Mouse (Mus musculus) erythroid progenitor cell, adult 5-6 weeks (primary cell): Measurements from ENCODE around the gene Irf7. TPM values are rescaled to one million over a fixed set of nuclear protein-coding genes. Genes with fewer than 3 reads are reported as not detected.
A peak's percentile ranks its signal among the peaks of the same experiment; 100 is the strongest.

Source experiments
- ATAC-seq: replicated peaks from 2 replicates; pipeline ENCODE4 v1.8.0; 2016; ENCODE audit warnings: moderate number of reproducible peaks, mild to moderate bottlenecking, moderate TSS enrichment, inconsistent platforms; ENCODE audit not compliant: poor library complexity, low FRiP score, severe bottlenecking
- total RNA-seq, 2 experiments: library from RNA; stranded (forward) in 1 of 2; stranded (reverse) in 1 of 2; fragments of 150-400 nt in 1 of 2; fragments of 186-747, 209-891 nt in 1 of 2; gene quantifications; 2 replicates each; pipeline versions ENCODE4 v1.2.3 to v1.2.4; 2015 to 2017; ENCODE audit warnings: low replicate concordance in 2 of 2

The Irf7 gene
- total RNA-seq (2015; ENCODE audit: low replicate concordance) (52.8 and 81.4 TPM in 2 replicates), total RNA-seq (2017; ENCODE audit: low replicate concordance) (68.6 and 76.5 TPM in 2 replicates)

DNA sequence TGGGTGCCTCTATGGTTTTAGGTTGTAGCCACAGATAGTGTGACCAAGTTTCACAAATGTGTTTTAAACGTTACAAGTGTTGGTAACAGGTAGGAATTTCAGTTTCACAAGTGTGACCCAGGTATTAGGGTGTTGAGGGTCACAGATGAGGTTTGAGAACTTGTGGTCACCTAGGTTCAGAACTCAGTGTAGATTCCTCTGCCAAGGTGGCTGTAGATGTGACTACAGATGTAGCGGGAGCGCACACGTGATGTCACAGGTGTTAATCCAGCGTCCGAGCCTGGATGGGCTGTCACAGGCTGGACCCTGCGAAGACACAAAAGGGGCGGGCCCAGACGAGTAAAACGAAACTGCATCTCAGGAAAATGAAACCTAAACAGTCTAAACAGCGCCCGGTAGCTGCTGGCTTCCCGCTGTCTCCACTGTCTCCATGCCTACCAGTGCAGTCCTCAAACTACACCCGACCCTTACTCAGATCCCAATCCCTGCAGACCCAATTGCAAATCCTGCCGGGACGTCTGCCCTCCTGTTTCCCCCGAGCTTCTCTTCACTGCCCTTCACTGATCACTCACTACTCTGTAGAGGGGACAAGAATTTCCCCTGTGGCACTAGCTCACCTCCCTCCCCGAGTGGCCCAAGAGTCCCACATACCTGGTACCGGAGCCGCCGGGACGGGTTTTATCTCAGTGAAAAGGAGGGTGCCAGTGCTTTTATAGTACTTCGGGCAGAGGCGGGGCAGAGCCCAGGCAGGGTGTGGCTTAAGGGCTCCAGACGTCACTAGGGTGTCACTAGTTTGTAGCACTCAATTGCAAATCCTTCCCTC is at the start of gene Irf7:
Gene Irf7 (minus strand): TSS at position 743 of the 823 bp plus-strand sequence.
- ATAC-seq: peak; percentile 82

DNA sequence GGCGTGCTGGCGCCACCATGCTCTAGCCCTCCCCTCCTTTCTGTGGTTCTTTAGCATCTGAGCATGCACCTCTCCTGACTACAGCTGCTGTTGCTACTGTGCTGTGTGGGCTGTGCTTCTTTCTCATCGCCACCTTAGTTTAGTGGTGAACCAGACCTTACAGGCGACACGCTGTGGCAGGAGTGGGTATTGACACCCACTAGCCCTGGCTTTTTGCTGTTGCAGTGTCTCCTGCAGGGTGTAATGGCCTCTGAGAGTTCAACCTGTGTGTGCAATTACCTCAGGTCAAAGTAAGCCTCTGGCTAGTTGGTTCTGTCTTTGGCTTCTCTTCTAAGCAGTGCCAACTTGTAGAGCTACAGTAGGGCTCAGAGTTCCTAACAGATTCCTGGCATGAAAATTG is 49.7 kb upstream of the Irf7 start:
- peak; percentile 70 for ATAC-seq

DNA sequence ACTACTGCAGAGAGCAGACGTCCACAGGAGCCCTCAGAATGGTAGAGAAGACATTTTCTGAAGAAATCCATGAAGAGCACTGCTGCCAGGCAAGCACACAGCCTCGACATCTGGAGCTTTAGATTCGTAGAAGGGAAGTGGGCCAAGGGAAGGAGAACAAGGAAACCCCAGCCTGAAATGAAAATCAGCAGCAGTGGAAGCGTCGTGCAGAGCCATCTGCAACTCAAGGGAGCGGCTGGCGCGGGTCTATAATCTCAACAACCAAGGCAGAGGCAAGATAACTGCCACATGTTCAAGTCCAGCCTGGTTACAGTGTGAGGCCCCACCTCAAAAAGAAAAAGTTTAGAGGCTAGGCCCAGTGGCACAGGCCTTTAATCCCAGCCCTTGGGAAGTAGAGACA is 48.8 kb upstream of the Irf7 start:
- ATAC-seq: no peak

DNA sequence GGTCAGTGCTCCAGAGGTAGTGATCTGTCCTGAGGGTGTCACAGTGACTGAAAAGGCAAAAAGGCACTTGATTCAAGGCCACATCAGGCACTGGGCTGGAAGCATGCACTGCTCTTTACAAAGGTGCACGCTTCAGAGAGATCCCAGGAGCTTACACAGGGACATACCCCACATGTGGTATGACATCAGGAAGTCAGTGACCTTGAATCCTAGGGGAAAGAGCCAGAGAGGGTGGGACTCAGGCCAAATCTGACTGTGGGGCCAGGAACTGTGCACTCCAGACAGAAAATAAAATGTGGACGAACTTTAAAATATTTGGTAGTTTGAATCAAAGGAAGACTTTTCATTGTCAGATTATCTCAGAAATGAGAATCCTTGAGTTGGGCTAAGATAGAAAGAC is 48.1 kb upstream of the Irf7 start:
- ATAC-seq: no peak

DNA sequence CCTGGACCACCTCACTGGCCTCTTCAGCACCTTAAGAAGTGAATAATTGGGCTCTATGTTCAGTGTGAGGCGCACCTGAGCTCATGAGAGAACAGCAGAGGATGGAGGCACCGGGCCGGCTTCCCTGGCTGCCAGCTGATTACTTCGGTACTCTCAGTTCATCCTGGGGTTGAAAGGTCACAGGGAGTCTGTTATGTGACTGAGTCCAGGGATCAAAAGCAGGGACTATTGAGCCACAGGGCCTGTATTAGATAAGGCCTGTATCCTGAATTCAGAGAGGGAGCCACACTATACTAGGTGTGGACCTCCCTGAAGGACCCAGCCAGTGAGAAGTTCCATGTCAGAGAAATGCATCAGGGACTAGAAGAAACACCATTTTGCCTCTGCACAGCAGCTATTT is 38.3 kb upstream of the Irf7 start:
- ATAC-seq: no peak

DNA sequence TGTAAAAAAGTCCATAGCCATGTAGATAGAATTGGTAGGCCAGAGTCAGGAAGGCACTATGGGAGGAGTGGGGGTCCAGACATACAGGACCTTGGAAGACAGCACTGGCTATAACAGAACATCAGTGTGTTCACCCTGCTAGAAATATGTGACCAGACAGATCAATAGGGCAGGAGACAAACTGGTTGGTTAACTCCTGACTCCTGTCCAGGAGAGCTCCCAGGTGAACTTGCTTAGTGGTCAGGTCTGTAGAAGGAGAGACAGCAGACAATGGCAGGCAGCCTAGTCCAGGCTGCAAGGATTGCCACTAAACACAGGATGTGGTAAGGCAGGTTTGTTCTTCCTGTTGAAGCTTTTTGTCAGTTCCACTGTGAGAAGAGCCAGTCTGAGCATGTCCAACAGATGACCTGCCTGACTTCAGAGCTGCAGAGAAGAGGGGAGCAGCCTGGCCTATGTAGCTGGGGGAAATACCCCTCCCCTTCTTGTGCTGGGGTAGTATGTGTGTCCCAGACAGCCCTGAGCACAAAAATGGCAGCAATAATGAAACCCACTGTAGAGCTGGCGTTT is 36.5 kb upstream of the Irf7 start:
- ATAC-seq: no peak

DNA sequence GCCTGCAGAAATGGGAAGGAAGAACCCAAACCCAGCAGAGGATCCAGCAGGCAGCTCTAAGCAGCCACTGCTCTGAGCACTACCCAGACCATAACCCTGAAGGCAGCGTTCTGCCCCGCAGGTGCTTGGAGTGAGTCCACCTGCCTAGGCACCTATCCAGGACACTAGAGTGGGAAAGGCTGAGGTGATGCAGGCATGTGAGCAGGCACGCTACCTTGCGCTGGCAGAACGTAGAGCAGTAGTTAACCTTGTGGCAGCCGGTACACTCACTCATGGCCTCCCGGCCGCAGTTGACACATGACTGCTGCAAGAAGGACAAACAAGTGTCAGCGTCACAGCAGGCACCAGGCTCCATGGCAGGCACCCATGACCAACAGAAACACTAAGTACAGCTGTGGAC is 35.1 kb upstream of the Irf7 start:
- ATAC-seq: no peak

DNA sequence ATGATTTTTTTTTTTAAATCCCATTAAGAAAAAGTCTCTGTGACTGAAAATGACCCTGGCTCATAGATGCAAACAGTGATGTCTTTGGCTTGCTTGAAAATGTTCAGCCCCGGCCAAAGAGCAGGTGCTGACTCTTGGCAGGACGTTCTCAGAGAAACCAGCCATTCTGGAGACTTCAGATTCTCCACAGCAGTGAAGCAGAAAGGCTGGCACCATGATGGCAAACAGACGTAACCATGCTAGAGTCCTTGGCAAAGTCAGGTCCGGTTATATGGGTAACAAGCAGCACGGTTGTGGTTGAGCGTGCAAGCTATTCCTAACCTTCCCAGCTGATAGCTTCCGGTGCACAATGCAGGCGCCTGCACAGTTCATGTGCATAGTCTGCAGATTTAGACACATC is 32.9 kb upstream of the Irf7 start:
- ATAC-seq: no peak

DNA sequence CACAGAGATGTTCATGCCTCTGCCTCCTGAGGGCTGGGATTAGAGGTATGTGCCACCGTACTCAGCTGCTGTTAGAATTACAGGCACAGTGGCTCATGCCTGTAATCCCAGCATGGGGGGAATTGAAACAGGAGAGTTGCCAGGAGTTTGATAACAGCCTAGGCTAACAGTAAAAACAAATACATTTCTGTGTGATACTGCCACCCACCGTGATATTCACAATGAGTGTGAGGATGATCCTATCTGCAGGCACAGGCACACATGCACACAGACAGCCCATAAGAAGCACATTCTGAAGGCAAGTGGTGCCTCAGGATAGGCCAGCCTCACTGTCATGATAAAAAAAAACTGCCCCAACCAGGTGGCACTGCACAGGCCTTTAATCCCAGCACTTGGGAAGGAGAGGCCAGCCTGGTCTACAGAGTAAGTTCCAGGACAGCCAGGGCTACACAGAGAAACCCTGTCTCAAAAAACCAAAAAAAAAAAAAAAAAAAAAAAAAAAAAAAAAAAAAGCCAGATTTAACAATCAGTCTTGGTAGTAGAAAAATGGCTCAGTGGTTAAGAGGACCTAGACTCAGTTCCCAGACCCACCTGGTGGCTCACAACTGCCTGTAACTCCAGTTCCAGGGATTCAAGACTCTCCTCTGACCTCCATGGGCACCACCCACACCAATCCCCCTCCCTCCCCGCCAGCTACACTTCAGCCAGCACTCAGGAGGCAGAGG is 31.8 kb upstream of the Irf7 start:
- ATAC-seq: no peak

DNA sequence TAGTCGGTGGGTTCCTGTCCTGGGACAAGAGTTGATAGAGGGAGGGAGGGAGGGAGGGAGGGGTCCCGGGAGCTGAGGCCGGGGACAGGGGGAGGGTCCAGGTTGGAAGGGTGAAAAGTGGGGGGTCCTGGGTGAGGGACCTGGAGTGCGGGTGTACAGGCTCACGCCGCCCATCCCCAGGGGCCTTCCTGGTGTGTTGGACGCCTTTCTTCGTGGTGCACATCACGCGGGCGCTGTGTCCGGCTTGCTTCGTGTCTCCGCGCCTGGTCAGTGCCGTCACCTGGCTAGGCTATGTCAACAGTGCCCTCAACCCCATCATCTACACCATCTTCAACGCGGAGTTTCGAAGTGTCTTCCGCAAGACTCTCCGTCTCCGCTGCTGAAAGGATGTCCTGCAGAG is 28.2 kb upstream of the Irf7 start:
- no peak for ATAC-seq

DNA sequence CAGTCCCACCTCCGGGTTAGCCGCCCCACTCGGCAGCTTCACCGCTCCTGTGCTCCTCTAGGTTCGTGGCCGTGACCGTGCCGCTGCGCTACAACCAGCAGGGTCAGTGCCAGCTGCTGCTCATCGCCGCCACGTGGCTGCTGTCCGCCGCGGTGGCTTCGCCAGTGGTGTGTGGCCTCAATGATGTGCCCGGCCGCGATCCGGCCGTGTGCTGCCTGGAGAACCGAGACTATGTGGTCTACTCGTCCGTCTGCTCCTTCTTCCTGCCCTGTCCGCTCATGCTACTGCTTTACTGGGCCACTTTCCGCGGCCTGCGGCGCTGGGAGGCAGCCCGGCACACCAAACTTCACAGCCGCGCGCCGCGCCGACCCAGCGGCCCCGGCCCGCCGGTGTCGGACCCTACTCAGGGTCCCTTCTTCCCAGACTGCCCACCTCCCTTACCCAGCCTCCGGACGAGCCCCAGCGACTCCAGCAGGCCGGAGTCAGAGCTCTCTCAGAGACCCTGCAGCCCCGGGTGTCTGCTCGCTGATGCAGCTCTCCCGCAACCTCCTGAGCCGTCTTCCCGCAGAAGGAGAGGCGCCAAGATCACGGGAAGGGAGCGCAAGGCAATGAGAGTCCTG is 27.7 kb upstream of the Irf7 start:
- no peak for ATAC-seq

DNA sequence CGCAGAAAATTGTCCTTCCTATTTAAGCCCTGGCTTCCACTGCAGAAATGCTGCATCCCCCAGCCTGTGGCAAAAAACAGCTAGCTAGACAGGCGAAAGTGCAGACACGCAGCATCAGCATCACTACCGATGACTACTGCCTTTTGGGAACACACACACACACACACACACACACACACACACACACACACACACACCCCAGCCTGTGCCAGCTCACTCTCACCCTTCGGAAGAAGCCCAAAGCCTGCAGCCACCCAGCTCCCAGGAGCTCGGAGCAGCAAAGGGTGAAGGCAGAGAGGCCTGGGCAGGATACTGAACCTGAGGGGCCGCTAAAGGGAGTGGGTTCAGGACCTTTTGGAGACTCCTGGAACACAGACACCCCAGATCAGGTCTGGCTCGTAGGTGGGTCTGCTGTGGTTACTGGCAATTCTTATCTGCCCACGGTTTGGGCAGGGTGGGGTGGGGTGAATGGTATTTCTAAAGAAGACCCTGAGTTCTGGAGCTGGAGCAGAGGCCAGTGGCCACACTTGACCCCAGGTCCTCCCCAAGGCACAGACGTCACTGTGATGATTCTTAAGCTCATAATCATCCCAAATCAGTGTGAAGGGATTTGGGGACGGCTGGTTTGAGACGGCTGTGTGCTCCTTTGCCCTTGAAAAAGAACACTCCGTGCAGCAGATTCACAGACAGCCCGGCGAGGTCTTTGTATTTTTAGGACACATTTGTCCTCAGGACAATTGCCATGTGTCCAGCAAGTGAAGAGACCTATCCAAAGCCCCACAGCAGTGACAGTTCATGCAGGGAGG is 26.5 kb upstream of the Irf7 start:
- ATAC-seq: no peak

DNA sequence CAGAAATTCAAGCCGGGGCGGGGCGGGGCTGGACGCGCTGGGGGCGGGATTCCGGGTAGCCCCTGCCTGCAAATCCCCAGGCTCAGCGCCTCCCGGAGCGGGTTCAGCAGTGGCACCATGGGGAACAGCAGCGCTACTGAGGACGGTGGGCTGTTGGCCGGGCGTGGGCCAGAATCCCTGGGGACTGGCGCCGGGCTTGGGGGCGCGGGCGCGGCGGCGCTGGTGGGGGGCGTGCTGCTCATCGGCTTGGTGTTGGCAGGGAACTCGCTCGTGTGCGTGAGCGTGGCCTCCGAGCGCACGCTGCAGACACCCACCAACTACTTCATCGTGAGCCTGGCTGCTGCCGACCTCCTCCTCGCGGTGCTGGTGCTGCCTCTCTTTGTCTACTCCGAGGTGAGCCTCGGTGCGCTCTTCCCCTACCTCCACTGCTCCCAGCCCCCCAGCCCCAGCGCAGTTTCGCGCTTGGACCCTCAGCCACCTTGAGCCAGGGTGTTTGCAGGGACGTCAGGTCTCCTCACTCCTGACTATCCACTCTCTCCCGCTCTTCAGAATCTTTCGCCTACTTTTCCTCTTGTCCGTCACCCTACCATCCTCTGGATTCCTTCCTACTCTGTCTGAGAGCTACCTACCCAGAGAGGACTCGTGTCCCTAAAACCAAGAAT is 25.8 kb upstream of the Irf7 start, which contains the start of gene Drd4:
Gene Drd4 (plus strand): TSS at position 86 of the 662 bp plus-strand sequence.
- ATAC-seq: no peak

DNA sequence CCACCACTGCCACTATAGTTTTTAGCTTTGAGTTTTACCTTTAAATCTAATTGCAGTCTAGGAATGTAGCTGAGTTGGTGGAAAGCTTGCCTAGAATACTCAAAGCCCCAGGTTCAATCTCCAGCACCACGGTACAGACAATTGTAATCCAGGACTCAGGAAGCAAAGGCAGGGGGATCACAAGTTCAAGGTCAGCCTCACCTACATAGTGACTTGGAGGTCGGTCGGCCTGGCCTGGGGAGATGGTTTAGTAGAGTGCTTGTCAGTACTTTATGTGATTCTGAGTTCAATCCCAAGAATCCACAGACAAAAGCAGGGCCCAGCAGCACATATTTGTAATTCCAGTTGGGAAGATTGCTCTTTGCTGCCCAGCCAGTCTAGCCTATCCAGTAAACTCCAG is 21.8 kb upstream of the Irf7 start:
- ATAC-seq: no peak

DNA sequence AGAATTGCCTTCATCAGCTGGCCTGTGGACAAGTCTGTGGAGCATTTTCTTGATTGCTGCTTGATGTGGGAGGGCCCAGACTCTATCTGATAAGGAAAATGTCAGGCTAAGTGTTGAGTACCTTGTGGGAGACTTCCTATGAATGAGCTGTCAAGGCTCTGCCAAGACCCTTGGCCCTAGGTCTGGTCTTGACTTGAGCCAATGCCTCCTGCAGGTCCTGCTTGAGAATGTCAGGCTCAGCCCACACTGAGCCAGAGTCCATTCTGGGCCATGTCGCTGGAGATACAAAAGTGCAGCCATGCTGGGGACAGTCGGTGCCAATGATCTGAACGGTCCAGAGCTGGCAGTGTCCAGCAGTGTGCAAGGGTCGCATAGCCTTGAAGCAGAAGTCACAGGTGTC is 16.5 kb upstream of the Irf7 start:
- ATAC-seq: 0 out of 2 replicates have a peak, but pooled peaks have one; percentile 15

DNA sequence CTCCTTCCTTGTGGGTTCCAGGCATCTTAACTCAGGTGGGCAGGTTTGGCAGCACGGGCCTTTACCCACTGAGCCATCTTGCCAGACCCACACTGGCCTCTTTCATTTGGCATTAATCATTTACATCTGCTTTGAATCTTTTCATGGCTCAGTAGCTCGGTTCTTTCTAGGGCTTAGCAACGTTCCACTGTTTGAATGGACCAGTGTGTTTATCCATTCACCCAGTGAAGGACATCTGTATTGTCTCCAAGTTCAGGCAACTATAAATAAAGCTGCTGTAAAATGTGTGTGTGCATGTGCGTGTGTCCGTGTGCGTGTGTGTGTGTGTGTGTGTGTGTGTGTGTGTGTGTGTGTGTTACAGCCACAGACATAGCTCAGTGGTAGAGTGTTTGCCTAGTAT is 15.2 kb upstream of the Irf7 start:
- no peak for ATAC-seq

DNA sequence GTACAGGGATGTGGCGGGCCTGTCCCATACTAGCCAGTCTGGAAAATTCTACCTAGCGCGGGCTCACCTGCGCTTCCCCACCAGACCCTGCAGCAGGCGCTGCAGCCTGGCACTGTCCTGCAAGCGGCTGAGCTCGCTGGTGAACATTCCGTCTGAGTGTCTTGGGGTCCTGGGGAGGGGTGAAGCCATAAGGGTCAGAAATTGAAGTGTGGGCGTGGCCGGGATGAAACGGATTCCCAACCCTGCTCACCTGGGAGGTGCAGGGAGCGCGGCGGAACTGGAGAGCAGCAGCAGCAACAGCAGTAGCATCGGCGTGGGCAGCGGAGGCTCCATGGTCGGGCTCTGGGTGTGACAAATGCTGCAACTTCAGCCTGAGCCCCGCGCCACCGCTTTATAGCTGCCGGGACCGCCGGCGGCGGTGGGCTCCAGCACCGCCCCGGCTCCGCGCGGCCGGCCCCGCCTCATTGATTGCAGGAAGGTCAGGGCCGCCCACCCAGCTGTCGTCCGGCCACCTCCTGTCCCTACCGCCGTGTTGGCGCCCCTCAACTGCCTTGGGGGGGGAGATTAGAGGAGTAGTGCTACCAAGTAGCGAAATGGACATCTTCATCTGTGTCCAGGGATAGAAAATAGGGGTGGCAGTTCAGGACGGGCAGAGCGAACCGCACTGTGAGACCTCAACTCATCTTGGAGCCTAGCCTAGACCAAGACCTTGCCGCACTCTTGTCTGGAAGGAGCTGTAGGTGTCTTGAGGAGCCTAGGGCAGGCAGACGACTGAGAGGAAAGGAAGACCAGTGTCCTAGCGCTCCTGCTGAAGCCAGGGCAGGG is 12.7 kb upstream of the Irf7 start, which contains the start of gene Sct:
Gene Sct (minus strand): TSS at position 368 of the 825 bp plus-strand sequence.
- no peak for ATAC-seq
